Mouse (Mus musculus) kidney, adult 2 months (tissue): ENCODE results near the gene Antxrl.

Experiments
- CTCF ChIP-seq: fragments of 200-500 bp; conservative IDR thresholded peaks from 2 replicates; pipeline ENCODE4 v1.5.1; 2011; ENCODE audit warnings: low read depth, mild to moderate bottlenecking, control low read depth, low read length, moderate library complexity, mixed read lengths; ENCODE audit not compliant: insufficient read depth, insufficient read length
- POLR2A ChIP-seq: fragments of 200-500 bp; IDR thresholded peaks from one replicate; pipeline ENCODE4 v1.6.1; 2011; ENCODE audit warnings: low read depth, low read length, control low read depth

DNA sequence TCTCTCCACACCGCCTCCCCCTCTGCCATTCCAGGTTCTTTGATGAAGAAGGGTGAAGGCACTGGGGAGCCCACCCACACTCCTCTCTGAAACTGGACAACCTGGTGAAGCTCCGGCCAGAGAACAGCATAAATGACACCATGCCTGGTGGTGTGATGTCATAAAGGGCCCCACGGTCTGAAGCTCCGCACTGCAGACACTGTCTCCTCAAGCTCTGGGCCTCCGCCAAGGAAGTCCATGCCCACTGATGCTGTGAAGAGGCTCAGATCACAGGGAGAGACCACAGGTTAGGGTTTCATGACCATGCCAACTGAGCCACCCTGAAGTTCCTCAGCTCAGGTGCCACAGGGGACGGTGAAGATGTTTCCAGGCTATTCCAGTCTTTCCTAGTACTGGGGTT is at the start of gene Antxrl:
- no peak for TF ChIP-seq CTCF
- TF ChIP-seq POLR2A = no peak
